Comparison of ENCODE assay signal across 22 mouse cellular contexts in the genomic region with DNA sequence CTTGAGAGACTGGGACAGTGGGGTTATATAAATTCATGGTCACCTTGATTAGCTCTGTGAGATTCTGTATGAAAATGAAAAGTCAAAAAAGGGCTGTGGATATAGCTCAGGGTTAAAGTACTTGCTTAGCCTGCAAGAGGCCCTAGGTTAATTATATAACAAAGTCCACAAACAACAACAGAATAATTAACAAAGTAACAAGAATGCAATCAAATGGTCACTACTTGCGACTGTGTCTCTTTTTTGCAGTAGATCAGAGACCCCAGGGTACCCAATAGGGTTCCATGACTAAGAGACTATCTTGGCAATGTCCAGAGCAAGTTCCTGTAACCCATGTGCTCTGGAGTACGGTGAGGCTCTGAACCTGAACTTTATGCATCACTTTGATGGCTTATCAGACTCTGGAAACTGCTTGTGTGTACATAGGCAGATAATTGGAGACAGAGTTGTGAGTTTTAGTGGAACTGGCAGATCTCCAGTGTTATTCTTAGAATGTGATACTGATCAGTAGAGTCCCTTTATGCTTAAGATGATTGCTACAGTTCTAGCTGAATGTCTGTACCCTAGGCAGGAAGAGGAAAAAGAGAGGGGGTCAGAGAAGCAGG. TPM values are rescaled to one million over a fixed set of nuclear protein-coding genes. Genes with fewer than 3 reads are reported as not detected.
DNase-seq lines count a peak whose midpoint lies in the region; ATAC-seq and TF ChIP-seq lines count a peak whose summit lies in the region.
"Had no signal": no experiment of that assay in that cellular context is flagged by ENCODE, and none has a peak within 500 bp of the region (broad histone marks: within the 10 kb centered on the region; RNA-seq: fewer than 3 reads in every experiment).

No protein-coding gene starts in this region.

- TF ChIP-seq CTCF in layer of hippocampus, adult 2 months (conservative IDR thresholded peaks at IDR 0.05) = no peak
- TF ChIP-seq CTCF in intestine, postnatal 0 days (IDR thresholded peaks at IDR 0.05; ENCODE audit: low read depth) = no peak
- TF ChIP-seq CTCF in liver, postnatal 0 days (IDR thresholded peaks at IDR 0.05; ENCODE audit: low read depth) = no peak

- H3K27me3 ChIP-seq in embryonic facial prominence, embryonic 14.5 days (replicated peaks; ENCODE audit: control insufficient read depth, insufficient read depth, low read length) = no peaks in the 10 kb centered on the region
- H3K27me3 ChIP-seq in embryonic facial prominence, embryonic 10.5 days (replicated peaks; ENCODE audit: low read depth, poor library complexity, severe bottlenecking) = 0 out of 2 replicates have a peak, but pooled peaks cover 11% of the 10 kb centered on the region
- H3K27me3 ChIP-seq in intestine, postnatal 0 days (replicated peaks; ENCODE audit: control insufficient read depth, insufficient read depth, low read length) = no peaks in the 10 kb centered on the region
- no peaks in the 10 kb centered on the region for H3K27me3 ChIP-seq in liver, postnatal 0 days (ENCODE audit: insufficient read depth, low read length)
- H3K27me3 ChIP-seq: CH12.LX; heart, embryonic 15.5 days; neural tube, embryonic 13.5 days had no signal

- no peak overlapping the region for H3K9ac ChIP-seq in embryonic facial prominence, embryonic 14.5 days (ENCODE audit: low read depth, low read length)
- H3K9ac ChIP-seq in intestine, postnatal 0 days (ENCODE audit: low read depth, low read length) = no peak overlapping the region
- H3K9ac ChIP-seq in liver, postnatal 0 days (replicated peaks) = no peak overlapping the region
- H3K9ac ChIP-seq: embryonic facial prominence, embryonic 13.5 days; heart, embryonic 15.5 days; neural tube, embryonic 13.5 days had no signal

- WGBS in embryonic facial prominence, embryonic 14.5 days = 66% methylated on average over 2 of the region's 2 CpGs
- WGBS in embryonic facial prominence, embryonic 10.5 days = 76% methylated on average over 2 of the region's 2 CpGs
- 26% methylated on average over 2 of the region's 2 CpGs for WGBS in intestine, postnatal 0 days
- 46% methylated on average over 2 of the region's 2 CpGs for WGBS in liver, postnatal 0 days (ENCODE audit: insufficient replicate concordance)

- DNase-seq in embryonic facial prominence, embryonic 14.5 days (ENCODE audit: low spot score) = peak; percentile 32
- no peak for DNase-seq in embryonic facial prominence, embryonic 10.5 days (ENCODE audit: low spot score)
- no peak for DNase-seq in layer of hippocampus, adult 2 months (ENCODE audit: low spot score in 2 of 2)
- DNase-seq in layer of hippocampus, adult 9-11 months = no peak
- DNase-seq in liver, postnatal 0 days = no peak
- no peak for DNase-seq in ovary, postnatal 14 days (ENCODE audit: low spot score)
- DNase-seq in gastrocnemius, adult 8-10 months (ENCODE audit: low spot score in 2 of 2) = no peak
- DNase-seq: adrenal gland, postnatal 10 days; cerebellum, adult 11-12 months; gastrocnemius, postnatal 10 days; heart, adult 18-20 months; lung, adult 18-20 months; right cerebral cortex, postnatal 25 days; thymus, postnatal 4 days had no signal

- no peaks in the 10 kb centered on the region for H3K36me3 ChIP-seq in embryonic facial prominence, embryonic 14.5 days (ENCODE audit: control insufficient read depth, insufficient read depth, low read length)
- no peaks in the 10 kb centered on the region for H3K36me3 ChIP-seq in embryonic facial prominence, embryonic 10.5 days (replicated peaks)
- H3K36me3 ChIP-seq in intestine, postnatal 0 days (ENCODE audit: control insufficient read depth, insufficient read depth) = no peaks in the 10 kb centered on the region
- H3K36me3 ChIP-seq in liver, postnatal 0 days (replicated peaks; ENCODE audit: insufficient read depth, low read length) = no peaks in the 10 kb centered on the region
- H3K36me3 ChIP-seq: embryonic facial prominence, embryonic 13.5 days; heart, embryonic 15.5 days; hindbrain, embryonic 10.5 days; neural tube, embryonic 13.5 days had no signal

- no peaks in the 10 kb centered on the region for H3K9me3 ChIP-seq in embryonic facial prominence, embryonic 14.5 days (ENCODE audit: control insufficient read depth, low read length)
- no peaks in the 10 kb centered on the region for H3K9me3 ChIP-seq in embryonic facial prominence, embryonic 10.5 days
- H3K9me3 ChIP-seq in intestine, postnatal 0 days (ENCODE audit: control insufficient read depth) = no peaks in the 10 kb centered on the region
- H3K9me3 ChIP-seq in liver, postnatal 0 days (ENCODE audit: low read length) = no peaks in the 10 kb centered on the region
- H3K9me3 ChIP-seq: embryonic facial prominence, embryonic 13.5 days; heart, embryonic 15.5 days; hindbrain, embryonic 10.5 days; neural tube, embryonic 13.5 days had no signal

- H3K4me3 ChIP-seq in embryonic facial prominence, embryonic 14.5 days (ENCODE audit: low read depth, low read length) = no peak overlapping the region
- no peak overlapping the region for H3K4me3 ChIP-seq in embryonic facial prominence, embryonic 10.5 days
- H3K4me3 ChIP-seq in layer of hippocampus, adult 2 months = no peak overlapping the region
- no peak overlapping the region for H3K4me3 ChIP-seq in intestine, postnatal 0 days (ENCODE audit: low read depth, low read length)
- H3K4me3 ChIP-seq in liver, postnatal 0 days (ENCODE audit: low read depth, low read length) = no peak overlapping the region
- H3K4me3 ChIP-seq: embryonic facial prominence, embryonic 13.5 days; heart, embryonic 15.5 days; hindbrain, embryonic 10.5 days; neural tube, embryonic 13.5 days had no signal

- ATAC-seq in embryonic facial prominence, embryonic 14.5 days (ENCODE audit: low read depth) = no peak
- peak; percentile 40; the same call in 1 of the 2 replicates for ATAC-seq in intestine, postnatal 0 days
- ATAC-seq in liver, postnatal 0 days = no peak

- H3K4me1 ChIP-seq in embryonic facial prominence, embryonic 14.5 days (ENCODE audit: control insufficient read depth, insufficient read depth, low read length) = peaks cover 8% of the 10 kb centered on the region; the same call in 1 of the 2 replicates
- peaks cover 15% of the 10 kb centered on the region for H3K4me1 ChIP-seq in embryonic facial prominence, embryonic 10.5 days
- H3K4me1 ChIP-seq in intestine, postnatal 0 days (replicated peaks; ENCODE audit: control insufficient read depth, insufficient read depth, low read length) = peaks cover 6% of the 10 kb centered on the region; the same call in 1 of the 2 replicates
- peaks cover 31% of the 10 kb centered on the region for H3K4me1 ChIP-seq in liver, postnatal 0 days (ENCODE audit: insufficient read depth)

- no peak overlapping the region for H3K4me2 ChIP-seq in embryonic facial prominence, embryonic 14.5 days (ENCODE audit: low read depth, low read length)
- H3K4me2 ChIP-seq in intestine, postnatal 0 days (replicated peaks; ENCODE audit: low read depth) = peak overlapping the region; percentile 43
- no peak overlapping the region for H3K4me2 ChIP-seq in liver, postnatal 0 days (ENCODE audit: low read depth, low read length)
- H3K4me2 ChIP-seq: embryonic facial prominence, embryonic 13.5 days; midbrain, embryonic 11.5 days; neural tube, embryonic 13.5 days had no signal

- no peak overlapping the region for H3K27ac ChIP-seq in embryonic facial prominence, embryonic 14.5 days (replicated peaks; ENCODE audit: low read depth, low read length)
- no peak overlapping the region for H3K27ac ChIP-seq in embryonic facial prominence, embryonic 10.5 days (replicated peaks)
- peak overlapping the region; percentile 86 for H3K27ac ChIP-seq in layer of hippocampus, adult 2 months
- peak overlapping the region; percentile 11; the same call in 1 of the 2 replicates for H3K27ac ChIP-seq in intestine, postnatal 0 days (ENCODE audit: low read depth, low read length)
- no peak overlapping the region for H3K27ac ChIP-seq in liver, postnatal 0 days (ENCODE audit: low read depth)
- H3K27ac ChIP-seq: embryonic facial prominence, embryonic 13.5 days; heart, embryonic 15.5 days; hindbrain, embryonic 10.5 days; neural tube, embryonic 13.5 days had no signal

- TF ChIP-seq EP300 in liver, postnatal 0 days (IDR thresholded peaks at IDR 0.05; ENCODE audit: low read depth) = peak; percentile 15; the same call in 1 of the 2 replicates

RNA-seq across cellular contexts. Expression of gene Siae, which starts 13.8 kb away (rescaled TPM):
- polyA plus RNA-seq in embryonic facial prominence, embryonic 14.5 days (2014; fragmentation: Nextera tagmentation; extraction: Ambion mirVana) = 13.4 and 13.9 TPM in 2 replicates
- polyA plus RNA-seq in embryonic facial prominence, embryonic 10.5 days (2016; fragmentation: Nextera tagmentation; extraction: Ambion mirVana) = 3.7 and 4.8 TPM in 2 replicates
- total RNA-seq in layer of hippocampus, adult 2 months (2021) = 10 to 100 TPM in 1 of 2 experiments, 1 to 10 TPM in 1; 9.6 to 14.0 TPM
- 15.0 and 22.1 TPM in 2 replicates for polyA plus RNA-seq in intestine, postnatal 0 days (2015; fragmentation: Nextera tagmentation; extraction: Ambion mirVana)
- polyA plus RNA-seq in liver, postnatal 0 days (2015; fragmentation: Nextera tagmentation; extraction: Ambion mirVana) = 5.1 and 5.2 TPM in 2 replicates
- 1 to 10 TPM; 3.5 to 5.0 (median 4.1) TPM for total RNA-seq in gastrocnemius, adult 8-10 months (2022)

RNA-seq across cellular contexts. Expression of gene Nrgn, which starts 16.6 kb away (rescaled TPM):
- 7.0 and 8.8 TPM in 2 replicates for polyA plus RNA-seq in embryonic facial prominence, embryonic 14.5 days (2014; fragmentation: Nextera tagmentation; extraction: Ambion mirVana)
- polyA plus RNA-seq in embryonic facial prominence, embryonic 10.5 days (2016; fragmentation: Nextera tagmentation; extraction: Ambion mirVana) = 0.48 and 1.0 TPM in 2 replicates
- total RNA-seq in layer of hippocampus, adult 2 months (2021) = 1,000 to 10,000 TPM; 1,464 to 1,512 TPM
- 1.2 and 1.9 TPM in 2 replicates for polyA plus RNA-seq in intestine, postnatal 0 days (2015; fragmentation: Nextera tagmentation; extraction: Ambion mirVana)
- polyA plus RNA-seq in liver, postnatal 0 days (2015; fragmentation: Nextera tagmentation; extraction: Ambion mirVana) = 7.4 and 9.3 TPM in 2 replicates
- total RNA-seq in gastrocnemius, adult 8-10 months (2022) = under 1 TPM; 0.44 to 0.67 (median 0.55) TPM

RNA-seq across cellular contexts. Expression of gene Vsig2, which starts 30.3 kb away (rescaled TPM):
- polyA plus RNA-seq in embryonic facial prominence, embryonic 14.5 days (2014; fragmentation: Nextera tagmentation; extraction: Ambion mirVana) = 1.2 and 1.5 TPM in 2 replicates
- 0.59 and 0.78 TPM in 2 replicates for polyA plus RNA-seq in embryonic facial prominence, embryonic 10.5 days (2016; fragmentation: Nextera tagmentation; extraction: Ambion mirVana)
- total RNA-seq in layer of hippocampus, adult 2 months (2021) = 1 to 10 TPM; 2.5 to 3.7 TPM
- polyA plus RNA-seq in intestine, postnatal 0 days (2015; fragmentation: Nextera tagmentation; extraction: Ambion mirVana) = 6.1 and 10.3 TPM in 2 replicates
- 0.88 and 1.3 TPM in 2 replicates for polyA plus RNA-seq in liver, postnatal 0 days (2015; fragmentation: Nextera tagmentation; extraction: Ambion mirVana)
- total RNA-seq in gastrocnemius, adult 8-10 months (2022) = 1 to 10 TPM in 1 of 4 experiments, under 1 TPM in 3; 0.70 to 2.1 (median 0.78) TPM
- total RNA-seq: CH12.LX; monocyte, adult 5-6 weeks had no signal
- polyA plus RNA-seq: midbrain, embryonic 11.5 days had no signal

RNA-seq across cellular contexts. Expression of gene Esam, which starts 41.5 kb away (rescaled TPM):
- 52.0 and 54.0 TPM in 2 replicates for polyA plus RNA-seq in embryonic facial prominence, embryonic 14.5 days (2014; fragmentation: Nextera tagmentation; extraction: Ambion mirVana)
- polyA plus RNA-seq in embryonic facial prominence, embryonic 10.5 days (2016; fragmentation: Nextera tagmentation; extraction: Ambion mirVana) = 27.0 and 27.5 TPM in 2 replicates
- total RNA-seq in layer of hippocampus, adult 2 months (2021) = 10 to 100 TPM; 18.3 to 19.3 TPM
- 27.5 and 28.6 TPM in 2 replicates for polyA plus RNA-seq in intestine, postnatal 0 days (2015; fragmentation: Nextera tagmentation; extraction: Ambion mirVana)
- 16.2 and 18.2 TPM in 2 replicates for polyA plus RNA-seq in liver, postnatal 0 days (2015; fragmentation: Nextera tagmentation; extraction: Ambion mirVana)
- 10 to 100 TPM; 11.7 to 19.3 (median 15.3) TPM for total RNA-seq in gastrocnemius, adult 8-10 months (2022)
- total RNA-seq: monocyte, adult 5-6 weeks had no signal

RNA-seq across cellular contexts. Expression of gene Spa17, which starts 44.2 kb away (rescaled TPM):
- 6.9 and 10.2 TPM in 2 replicates for polyA plus RNA-seq in embryonic facial prominence, embryonic 14.5 days (2014; fragmentation: Nextera tagmentation; extraction: Ambion mirVana)
- polyA plus RNA-seq in embryonic facial prominence, embryonic 10.5 days (2016; fragmentation: Nextera tagmentation; extraction: Ambion mirVana) = 8.0 and 9.2 TPM in 2 replicates
- 1 to 10 TPM; 1.5 to 1.9 TPM for total RNA-seq in layer of hippocampus, adult 2 months (2021)
- 3.8 and 4.3 TPM in 2 replicates for polyA plus RNA-seq in intestine, postnatal 0 days (2015; fragmentation: Nextera tagmentation; extraction: Ambion mirVana)
- 2.2 and 2.5 TPM in 2 replicates for polyA plus RNA-seq in liver, postnatal 0 days (2015; fragmentation: Nextera tagmentation; extraction: Ambion mirVana)
- total RNA-seq in gastrocnemius, adult 8-10 months (2022) = 1 to 10 TPM; 1.6 to 3.1 (median 2.2) TPM
- total RNA-seq: monocyte, adult 5-6 weeks had no signal

Comparison
In these comparisons a context has a peak if more than half of its experiments do, and no peak if none do; other contexts are left out.
1. H3K27ac ChIP-seq: peak in layer of hippocampus, adult 2 months (single experiment) and intestine, postnatal 0 days (single experiment); none in embryonic facial prominence, embryonic 14.5 days (single experiment), embryonic facial prominence, embryonic 10.5 days (single experiment) and liver, postnatal 0 days (single experiment).